Mouse (Mus musculus) intestine, embryonic 16.5 days (tissue): ENCODE measurements around the gene Hist1h2ba. TPM values are rescaled to one million over a fixed set of nuclear protein-coding genes. Genes with fewer than 3 reads are reported as not detected.

Source experiments
- ATAC-seq: fragments of 200-750 bp; cut with Nextera tagmentation; 2 replicates; pipeline ENCODE4 v1.8.0; 2017; ENCODE audit warnings: moderate TSS enrichment, moderate library complexity
- H3K27ac ChIP-seq: fragments of 300-500 bp; sonication (generic); 2 replicates; pipeline ENCODE4 v1.5.1; 2014; ENCODE audit warnings: mild to moderate bottlenecking, low read length
- H3K27me3 ChIP-seq: fragments of 300-500 bp; sonication (generic); replicated peaks from 2 replicates; pipeline ENCODE4 v1.6.1; 2014; ENCODE audit warnings: low read length, control low read depth, mixed read lengths; ENCODE audit not compliant: control insufficient read depth, insufficient read depth
- H3K36me3 ChIP-seq: fragments of 300-500 bp; sonication (generic); 2 replicates; pipeline ENCODE4 v1.6.1; 2014; ENCODE audit warnings: low read length, control low read depth; ENCODE audit not compliant: control insufficient read depth, insufficient read depth
- H3K4me1 ChIP-seq: fragments of 300-500 bp; sonication (generic); 2 replicates; pipeline ENCODE4 v1.6.1; 2014; ENCODE audit warnings: low read length, control low read depth, mixed read lengths; ENCODE audit not compliant: control insufficient read depth, insufficient read depth
- H3K4me2 ChIP-seq: fragments of 300-500 bp; sonication (generic); 2 replicates; pipeline ENCODE4 v1.6.1; 2014; ENCODE audit warnings: low read depth, low read length, control low read depth
- H3K4me3 ChIP-seq: fragments of 300-500 bp; sonication (generic); 2 replicates; pipeline ENCODE4 v1.5.1; 2014; ENCODE audit warnings: mild to moderate bottlenecking, low read length
- H3K9ac ChIP-seq: fragments of 300-500 bp; sonication (generic); 2 replicates; pipeline ENCODE4 v1.6.1; 2014; ENCODE audit warnings: low read depth, low read length
- H3K9me3 ChIP-seq: fragments of 300-500 bp; sonication (generic); 2 replicates; pipeline ENCODE4 v1.6.1; 2016; ENCODE audit warnings: low read length, control low read depth; ENCODE audit not compliant: control insufficient read depth
- WGBS: fragments of 180-500 bp; shearing (Covaris S2); extraction: QIAGEN DNeasy Blood & Tissue Kit; methylation state at CpG from one replicate; pipeline ENCODE4 v1.1.7; 2014; 5-methylcytosine and 5-hydroxymethylcytosine counted together
- polyA plus RNA-seq: library from polyadenylated mRNA; unstranded; fragments of >200 nt; fragmentation: Nextera tagmentation; extraction: Ambion mirVana; gene quantifications from 2 replicates; pipeline ENCODE4 v1.2.1, GENCODE M21; 2015

The Hist1h2ba gene
- polyA plus RNA-seq, 1 experiment from 2014 or later, result not detected

GRCm38 (mm10) chr13:23914376-23915167, 19.4 kb downstream of the Hist1h2ba start, which contains the start of gene Slc17a4:
TSS of gene Slc17a4 (minus strand) at chr13:23915009.
- peak; percentile 78 for ATAC-seq
- Histone ChIP-seq H3K4me1 (peaks cover 21% of the 10 kb centered on the region), H3K27me3 (no peaks in the 10 kb centered on the region), H3K9me3 (no peaks in the 10 kb centered on the region), H3K27ac (peak within 1 kb of the TSS; percentile 85), H3K4me2 (peak within 1 kb of the TSS; percentile 32), H3K4me3 (peak within 1 kb of the TSS; percentile 34), H3K9ac (peak within 1 kb of the TSS; percentile 38), H3K36me3 (no peaks in the 10 kb centered on the region)
- 35% methylated on average over 9 of the region's 9 CpGs for WGBS

- H3K4me3 ChIP-seq, result peak overlapping the region; percentile 34
Observed at GRCm38 (mm10) chr13:23913791-23914306, 20.1 kb downstream of the Hist1h2ba start.

GRCm38 (mm10) chr13:23911335-23911734, 22.6 kb downstream of the Hist1h2ba start:
- H3K4me1 ChIP-seq, result peaks cover 18% of the 10 kb centered on the region
- no peaks in the 10 kb centered on the region for H3K36me3 ChIP-seq
- H3K4me3 ChIP-seq, result no peak overlapping the region
- H3K9me3 ChIP-seq, result no peaks in the 10 kb centered on the region
- H3K27me3 ChIP-seq, result no peaks in the 10 kb centered on the region
- no peak overlapping the region for H3K4me2 ChIP-seq
- ATAC-seq, result no peak
- H3K27ac ChIP-seq, result no peak overlapping the region
- H3K9ac ChIP-seq, result no peak overlapping the region
- 77% methylated on average over 5 of the region's 5 CpGs for WGBS

More at GRCm38 (mm10) chr13:23913791-23914306, 20.1 kb downstream of the Hist1h2ba start:
- no peak overlapping the region for H3K9ac ChIP-seq
- no peaks in the 10 kb centered on the region for H3K9me3 ChIP-seq
- 23% methylated on average over 6 of the region's 6 CpGs for WGBS
- peak overlapping the region; percentile 85 for H3K27ac ChIP-seq
- H3K4me2 ChIP-seq, result peak overlapping the region; percentile 32
- no peaks in the 10 kb centered on the region for H3K27me3 ChIP-seq
- ATAC-seq, result peak; percentile 72
- H3K4me1 ChIP-seq, result peaks cover 21% of the 10 kb centered on the region
- H3K36me3 ChIP-seq, result no peaks in the 10 kb centered on the region

- Histone ChIP-seq H3K36me3 (no peaks in the 10 kb centered on the region), H3K27ac (no peak overlapping the region), H3K9me3 (no peaks in the 10 kb centered on the region), H3K4me2 (no peak overlapping the region), H3K4me1 (peaks cover 9% of the 10 kb centered on the region), H3K27me3 (no peaks in the 10 kb centered on the region), H3K4me3 (no peak overlapping the region), H3K9ac (no peak overlapping the region)
- 74% methylated on average over 5 of the region's 5 CpGs for WGBS
- ATAC-seq, result no peak
Observed at GRCm38 (mm10) chr13:23910121-23910520, 23.8 kb downstream of the Hist1h2ba start.

- H3K4me2 ChIP-seq, result no peak overlapping the region
- ATAC-seq, result no peak
Observed at GRCm38 (mm10) chr13:23906906-23907305, 27.1 kb downstream of the Hist1h2ba start.

GRCm38 (mm10) chr13:23898242-23898641, 35.7 kb downstream of the Hist1h2ba start:
- no peak overlapping the region for H3K4me2 ChIP-seq
- no peaks in the 10 kb centered on the region for H3K36me3 ChIP-seq
- no peak for ATAC-seq

More at GRCm38 (mm10) chr13:23906906-23907305, 27.1 kb downstream of the Hist1h2ba start:
- H3K4me1 ChIP-seq, result no peaks in the 10 kb centered on the region
- H3K27ac ChIP-seq, result no peak overlapping the region
- no peaks in the 10 kb centered on the region for H3K27me3 ChIP-seq
- H3K9me3 ChIP-seq, result no peaks in the 10 kb centered on the region
- no peak overlapping the region for H3K9ac ChIP-seq
- 94% methylated on average over 5 of the region's 5 CpGs for WGBS
- no peaks in the 10 kb centered on the region for H3K36me3 ChIP-seq
- no peak overlapping the region for H3K4me3 ChIP-seq

GRCm38 (mm10) chr13:23893269-23893593, 40.7 kb downstream of the Hist1h2ba start:
- H3K27ac ChIP-seq, result no peak overlapping the region
- H3K36me3 ChIP-seq, result no peaks in the 10 kb centered on the region
- H3K9me3 ChIP-seq, result no peaks in the 10 kb centered on the region
- ATAC-seq, result no peak
- WGBS, result 54% methylated on average over 4 of the region's 4 CpGs
- no peak overlapping the region for H3K4me2 ChIP-seq
- H3K4me1 ChIP-seq, result no peaks in the 10 kb centered on the region
- H3K9ac ChIP-seq, result no peak overlapping the region
- H3K27me3 ChIP-seq, result no peaks in the 10 kb centered on the region
- H3K4me3 ChIP-seq, result no peak overlapping the region

More at GRCm38 (mm10) chr13:23898242-23898641, 35.7 kb downstream of the Hist1h2ba start:
- Histone ChIP-seq H3K27me3 (no peaks in the 10 kb centered on the region), H3K4me1 (no peaks in the 10 kb centered on the region), H3K9ac (no peak overlapping the region), H3K27ac (no peak overlapping the region), H3K9me3 (no peaks in the 10 kb centered on the region), H3K4me3 (no peak overlapping the region)
- WGBS, result 49% methylated on average over 6 of the region's 6 CpGs

GRCm38 (mm10) chr13:23892592-23893268, 41.2 kb downstream of the Hist1h2ba start:
- Histone ChIP-seq H3K36me3 (no peaks in the 10 kb centered on the region), H3K27ac (no peak overlapping the region)
- WGBS, result 43% methylated on average over 9 of the region's 9 CpGs

GRCm38 (mm10) chr13:23889011-23889605, 44.8 kb downstream of the Hist1h2ba start:
- H3K9ac ChIP-seq, result no peak overlapping the region
- H3K4me1 ChIP-seq, result no peaks in the 10 kb centered on the region
- no peak for ATAC-seq
- H3K36me3 ChIP-seq, result no peaks in the 10 kb centered on the region
- no peaks in the 10 kb centered on the region for H3K27me3 ChIP-seq
- H3K9me3 ChIP-seq, result no peaks in the 10 kb centered on the region
- no peak overlapping the region for H3K4me2 ChIP-seq
- H3K4me3 ChIP-seq, result no peak overlapping the region
- WGBS, result 58% methylated on average over 6 of the region's 6 CpGs
- H3K27ac ChIP-seq, result no peak overlapping the region

More at GRCm38 (mm10) chr13:23892592-23893268, 41.2 kb downstream of the Hist1h2ba start:
- no peaks in the 10 kb centered on the region for H3K9me3 ChIP-seq
- no peak overlapping the region for H3K9ac ChIP-seq
- no peaks in the 10 kb centered on the region for H3K27me3 ChIP-seq
- H3K4me3 ChIP-seq, result no peak overlapping the region
- no peaks in the 10 kb centered on the region for H3K4me1 ChIP-seq
- no peak overlapping the region for H3K4me2 ChIP-seq
- no peak for ATAC-seq
